Mouse (Mus musculus) left cerebral cortex, postnatal 10 days (tissue): Measurements from ENCODE around the gene Mthfd1. TPM values are rescaled to one million over a fixed set of nuclear protein-coding genes. Genes with fewer than 3 reads are reported as not detected.
A peak's percentile ranks its signal among the peaks of the same experiment; 100 is the strongest.
"Not testable (repeated sequence)": the region's sequence is repeated elsewhere in the genome, so short reads cannot be mapped to it uniquely, and the experiment has no call there.

Experiments used
- DNase-seq, 2 experiments: peaks; one replicate each; pipeline ENCODE4 v3.0.0; 2021 to 2022; ENCODE audit warnings: low spot score in 2 of 2, mixed read lengths in 1 of 2; ENCODE audit errors: extremely low spot score in 1 of 2
- intact Hi-C: fragments of 180-260 bp; cut with DNase I; formaldehyde crosslinking; loops from one replicate; pipeline ENCODE4 v1.15.1; 2025
- total RNA-seq, 2 experiments: library from RNA; stranded (reverse); gene quantifications; 2 replicates each; pipeline ENCODE4 v1.2.3; 2021

Gene Mthfd1
- 10 to 100 TPM; 34.1 to 36.9 TPM for total RNA-seq

DNA sequence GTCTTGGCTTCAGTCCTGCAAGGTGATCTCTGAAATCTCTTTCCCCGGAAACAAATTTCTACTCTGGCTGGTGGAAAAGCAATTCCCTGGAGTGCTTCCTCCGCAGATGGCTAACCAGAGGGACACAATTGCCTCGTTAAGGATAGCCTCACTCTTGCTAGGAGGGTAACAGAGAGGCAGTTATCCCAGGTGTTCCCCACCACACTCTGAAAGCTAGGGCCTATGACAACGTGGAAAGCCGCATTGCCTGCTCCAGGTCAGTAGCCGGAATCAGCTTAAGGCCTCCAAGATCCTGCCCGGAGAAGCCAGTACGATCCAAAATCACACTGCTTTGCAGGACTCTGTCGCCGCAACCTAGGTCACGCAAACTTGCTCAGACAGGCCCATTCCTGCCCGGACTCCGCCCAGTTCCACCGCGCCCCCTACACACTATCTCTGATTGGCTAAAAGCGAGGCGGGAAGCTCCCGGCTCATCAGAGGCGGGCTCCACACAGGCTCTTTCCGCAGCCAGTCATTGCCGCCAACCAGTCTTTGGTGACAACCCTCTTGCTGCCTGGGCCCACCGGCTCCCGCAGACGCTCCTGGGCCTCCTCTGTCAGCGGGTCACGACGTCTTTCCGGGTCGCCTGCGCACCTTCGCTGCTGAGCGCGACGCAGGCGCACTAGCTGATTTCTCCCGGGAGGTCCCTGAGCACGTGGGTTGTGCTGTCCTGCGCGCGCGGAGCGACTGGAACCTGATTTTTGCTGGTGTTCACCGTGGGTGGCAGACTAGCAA lies at the start of gene Mthfd1:
Mthfd1 (plus strand) TSS at position 574 of the 774 bp plus-strand sequence.
- intact Hi-C loops, result no loop called here
- peak; percentile 96 for DNase-seq

DNA sequence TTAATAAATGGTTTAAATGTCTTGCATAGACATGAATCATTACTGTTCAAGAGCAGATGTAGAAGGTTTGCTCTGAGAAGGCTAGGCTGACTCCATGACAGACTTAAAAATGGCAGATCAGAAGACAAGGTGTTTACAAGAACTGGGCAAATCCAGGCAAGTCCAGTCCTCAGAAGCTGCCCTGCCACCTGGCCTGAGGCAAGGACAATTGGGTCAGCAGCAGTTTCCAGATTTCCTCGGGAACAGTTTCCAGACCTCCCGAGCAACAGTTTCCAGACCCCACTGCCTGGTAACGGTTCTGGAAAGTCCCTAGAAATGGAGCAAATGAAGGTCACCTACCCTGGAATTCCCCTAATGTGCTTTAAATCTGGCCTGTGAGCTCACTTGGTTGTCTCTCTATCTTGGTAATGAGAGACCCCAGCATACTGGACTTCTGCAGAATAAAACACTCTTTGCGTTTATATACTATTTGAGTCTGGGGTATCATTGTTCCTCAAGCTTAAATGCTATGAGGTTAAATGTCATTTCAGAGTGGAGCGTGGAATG lies 45.6 kb upstream of the Mthfd1 start:
- DNase-seq, result no peak
- intact Hi-C loops, result no loop called here

DNA sequence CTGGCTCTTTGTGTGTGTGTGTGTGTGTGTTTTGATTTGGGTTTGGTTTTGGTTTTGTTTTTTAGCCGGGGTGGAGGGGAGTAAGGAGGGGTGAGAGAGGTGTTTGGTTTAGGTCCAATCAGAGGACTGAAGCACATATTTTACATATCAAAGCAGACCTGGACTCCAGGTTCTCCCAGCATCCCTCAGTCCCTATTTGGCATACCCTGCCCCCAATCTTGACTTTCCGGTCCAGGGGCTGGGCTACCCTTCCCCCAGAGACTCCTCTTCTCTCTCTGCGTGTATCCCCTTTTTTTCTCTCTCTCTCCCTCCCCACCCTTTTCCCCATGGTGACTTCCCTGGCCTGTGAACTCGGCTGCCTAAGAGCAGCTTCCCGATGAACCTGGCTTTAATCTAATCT lies 40.0 kb upstream of the Mthfd1 start:
- no peak for DNase-seq
- intact Hi-C loops, result no loop called here

DNA sequence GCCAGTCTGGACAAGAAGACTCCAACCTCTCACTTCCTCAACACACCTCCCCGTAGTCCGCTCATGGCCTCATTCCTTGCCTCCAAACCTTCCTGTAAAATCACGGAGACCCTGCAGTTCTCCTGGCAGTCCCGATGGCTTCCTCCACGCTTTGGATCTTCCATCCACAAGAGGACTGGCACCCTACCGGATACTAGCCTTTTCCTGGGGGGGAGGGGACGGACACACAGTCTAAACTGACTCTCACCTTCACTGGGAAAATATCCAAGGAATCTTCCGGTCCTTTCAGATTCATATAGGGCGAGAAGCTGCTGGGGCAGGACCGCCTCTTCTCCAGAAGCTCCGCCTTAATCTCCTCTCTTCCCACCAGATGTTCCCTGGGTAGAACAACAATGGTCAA lies 38.4 kb upstream of the Mthfd1 start:
- DNase-seq, result no peak
- intact Hi-C loops, result no loop called here

DNA sequence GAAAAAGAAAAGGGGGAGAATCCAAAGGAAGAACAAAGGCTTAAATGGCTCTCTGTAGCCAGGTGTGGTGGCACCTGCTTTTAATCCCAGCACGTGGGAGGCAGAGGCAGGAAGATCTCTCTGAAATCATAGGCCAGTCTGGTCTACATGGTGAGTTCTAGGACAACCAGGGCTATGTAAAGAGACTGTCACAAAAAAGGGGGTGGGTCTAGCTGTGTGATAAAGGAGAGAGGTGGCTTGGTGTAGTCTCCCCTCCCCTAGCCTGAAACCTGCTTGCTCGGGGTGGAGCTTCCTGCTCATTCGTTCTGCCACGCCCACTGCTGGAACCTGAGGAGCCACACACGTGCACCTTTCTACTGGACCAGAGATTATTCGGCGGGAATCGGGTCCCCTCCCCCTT lies 33.0 kb upstream of the Mthfd1 start:
- intact Hi-C loops, DNase-seq: not testable (repeated sequence)

DNA sequence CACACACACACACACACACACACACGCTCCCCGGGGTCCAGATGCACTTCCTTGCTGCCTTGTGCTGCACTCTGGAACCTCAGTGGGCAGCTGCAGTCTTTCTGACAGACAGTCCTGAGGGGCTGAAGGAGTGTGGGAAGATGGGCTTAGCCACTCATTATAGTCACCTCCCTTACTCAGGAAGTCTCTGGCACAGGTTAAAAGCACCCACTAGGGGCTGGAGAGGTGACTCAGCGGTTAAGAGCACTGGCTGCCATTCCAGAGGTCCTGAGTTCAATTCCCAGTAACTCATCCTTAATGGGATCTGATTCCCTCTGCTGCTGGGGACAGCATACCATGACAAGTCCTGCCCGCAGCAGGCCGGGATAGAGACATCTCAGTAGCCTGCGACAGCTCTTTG lies 24.5 kb upstream of the Mthfd1 start:
- intact Hi-C loops, result no loop called here

DNA sequence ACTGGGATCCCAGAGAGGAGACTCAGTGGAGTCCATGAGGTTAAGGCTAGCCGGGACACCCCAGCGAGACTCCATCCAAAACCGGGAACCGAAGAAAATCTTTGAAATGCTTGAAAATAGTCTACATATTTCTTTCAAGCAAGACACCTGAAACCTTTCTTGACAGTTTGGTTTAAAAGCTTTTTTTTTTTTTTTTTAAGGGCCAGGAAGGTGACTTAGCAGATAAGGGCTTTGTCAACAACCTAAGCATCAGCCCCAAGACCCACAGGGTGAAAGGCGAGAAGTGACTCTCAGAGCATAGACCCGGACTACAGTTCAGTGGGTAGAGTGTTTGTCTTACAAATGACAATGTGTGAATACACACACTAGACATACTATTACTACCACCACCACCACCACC lies 19.8 kb upstream of the Mthfd1 start:
- intact Hi-C loops, result no loop called here
- no peak for DNase-seq

More for the DNA sequence above, 24.5 kb upstream of the Mthfd1 start:
- no peak for DNase-seq

DNA sequence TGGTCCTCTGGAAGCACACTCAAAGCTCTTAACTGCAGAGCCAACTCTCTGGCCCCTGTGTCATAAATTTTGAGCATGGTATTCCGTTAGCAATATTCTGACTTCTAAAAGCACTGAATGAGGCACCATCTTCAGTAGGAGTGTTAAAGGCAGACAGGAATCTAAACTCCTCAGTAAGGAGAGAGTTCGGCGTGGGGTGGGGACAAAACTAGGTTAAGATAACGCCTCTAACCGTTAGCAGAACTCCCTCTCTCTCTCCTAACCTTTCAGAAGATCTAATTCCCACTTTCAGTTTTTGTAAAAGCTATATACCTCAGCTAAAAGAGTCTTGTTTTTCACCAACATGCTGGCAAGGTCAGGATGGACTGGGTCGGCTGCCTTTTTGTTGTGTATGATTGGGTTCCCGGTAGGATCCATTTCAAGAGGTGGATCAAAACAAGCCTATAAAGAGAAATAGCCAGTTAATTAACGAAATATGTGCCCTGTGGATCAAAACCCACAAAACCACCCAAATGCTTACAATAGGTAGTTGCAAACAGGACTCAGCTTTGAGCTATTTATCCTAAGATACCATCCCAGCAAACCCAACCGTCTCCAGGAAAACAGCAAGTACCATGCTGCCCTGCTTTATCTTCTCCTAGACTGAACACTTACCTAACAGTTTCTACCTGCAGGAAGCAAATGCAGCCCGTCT lies 15.8 kb upstream of the Mthfd1 start:
- no peak for DNase-seq
- intact Hi-C loops, result no loop called here

DNA sequence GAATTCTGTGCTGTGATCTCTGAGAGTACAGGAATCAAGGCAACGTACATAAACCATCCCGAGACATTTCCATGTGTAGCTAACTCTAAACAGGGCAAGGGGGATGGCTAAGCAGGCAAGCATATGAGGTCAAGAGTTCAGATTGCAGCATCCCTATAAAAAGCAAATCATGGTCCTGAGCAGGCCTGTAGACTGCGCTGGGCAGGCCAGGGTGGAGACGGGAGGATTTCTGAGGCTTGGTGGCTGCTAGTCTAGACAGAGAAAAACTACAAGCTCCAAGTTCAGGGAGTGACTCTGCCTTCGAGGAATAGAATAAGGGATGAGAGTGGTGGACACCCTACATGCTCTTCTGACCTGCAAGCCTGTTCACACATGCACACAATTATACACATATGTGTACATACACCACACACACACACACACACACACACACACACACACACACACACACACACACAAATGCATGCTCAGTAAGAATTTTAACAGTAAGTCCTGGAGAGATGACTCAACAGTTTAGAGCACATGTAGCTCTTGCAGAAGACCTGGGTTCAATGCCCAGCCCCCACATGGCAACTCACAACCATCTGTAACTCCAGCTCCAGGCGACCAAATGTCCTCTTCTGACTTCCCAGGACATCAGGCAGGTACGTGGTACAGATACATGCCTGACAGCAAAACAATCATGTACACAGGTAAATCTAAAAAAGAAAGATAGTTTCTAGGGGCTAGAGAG lies 15.1 kb upstream of the Mthfd1 start:
- intact Hi-C loops, result no loop called here
- DNase-seq, result no peak

DNA sequence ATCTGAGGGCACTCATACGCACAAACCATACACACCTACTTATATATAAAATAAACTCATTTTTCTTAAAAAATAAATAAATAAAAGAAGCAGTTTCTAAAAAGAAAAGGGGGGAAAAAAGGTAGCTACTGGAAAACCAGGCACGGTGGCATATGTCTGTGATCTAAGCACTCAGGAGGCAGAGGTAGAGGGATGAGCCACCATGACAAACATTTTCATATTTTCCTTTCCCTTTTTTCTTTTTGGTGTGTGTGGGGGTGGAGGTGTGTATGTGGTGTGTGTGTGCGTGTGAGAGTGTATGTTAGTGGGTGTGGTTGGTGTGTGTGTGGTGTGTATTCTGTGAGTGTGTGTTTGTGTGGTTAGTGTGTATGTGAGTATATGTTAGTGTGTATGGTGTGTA lies 14.4 kb upstream of the Mthfd1 start:
- intact Hi-C loops, result no loop called here
- DNase-seq, result no peak

DNA sequence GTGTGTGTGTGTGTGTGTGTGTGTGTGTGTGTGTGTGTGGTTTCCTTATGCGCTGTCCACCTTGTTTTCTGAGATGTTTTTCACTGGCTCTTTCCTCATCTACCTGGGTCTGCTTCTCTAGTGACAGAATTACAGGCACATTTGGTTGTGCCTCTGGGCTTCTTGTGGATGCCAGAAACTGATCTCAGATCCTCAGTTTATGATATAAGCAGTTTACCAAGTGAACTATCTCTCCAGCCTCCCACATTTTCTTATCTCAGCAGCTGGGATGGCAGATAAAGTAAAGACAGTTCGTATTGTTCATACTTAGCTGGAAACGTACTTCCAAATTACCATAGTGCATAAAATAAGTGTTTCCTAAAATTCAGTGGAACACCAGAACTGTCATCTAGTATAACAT lies 14.0 kb upstream of the Mthfd1 start:
- no peak for DNase-seq
- intact Hi-C loops, result no loop called here

DNA sequence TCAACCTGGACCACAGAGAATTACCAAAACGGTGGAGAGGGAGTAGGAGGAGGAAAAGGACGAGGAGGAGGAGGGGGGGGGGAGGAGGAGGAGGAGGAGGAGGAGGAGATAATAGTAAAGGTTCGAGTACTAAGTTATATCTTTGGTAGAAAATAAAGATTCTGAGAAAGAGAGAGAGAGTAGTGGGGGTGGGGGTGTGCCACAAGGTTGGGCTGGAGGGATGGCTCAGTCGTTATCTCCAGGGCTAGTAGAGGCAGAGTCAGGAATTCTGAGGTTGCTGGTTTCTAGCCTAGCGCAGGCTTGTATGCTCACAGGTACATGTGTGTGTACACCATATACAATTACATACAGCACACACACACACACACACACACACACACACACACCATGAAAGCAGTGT lies 13.3 kb upstream of the Mthfd1 start:
- DNase-seq, result no peak
- intact Hi-C loops, result no loop called here

DNA sequence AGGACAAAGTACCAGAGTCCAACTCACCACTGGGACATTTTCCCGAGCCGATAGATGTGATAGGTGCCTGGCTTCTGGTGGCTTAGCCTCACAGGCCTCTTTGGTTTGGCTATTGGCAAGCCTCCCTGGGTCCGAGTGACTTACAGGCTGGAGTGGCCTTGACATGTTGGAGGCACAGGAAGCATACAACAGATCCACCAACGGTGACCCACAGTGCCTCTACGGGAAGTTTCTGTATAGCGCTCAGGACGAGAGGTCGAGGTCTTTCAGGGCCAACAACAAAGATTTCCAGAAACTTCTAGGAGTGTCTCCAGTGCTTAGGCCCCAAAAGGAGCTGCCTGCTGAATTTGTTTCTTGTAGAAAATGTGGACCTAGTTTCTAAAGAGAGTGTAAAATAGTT lies 10.1 kb upstream of the Mthfd1 start:
- intact Hi-C loops, result no loop called here
- DNase-seq, result no peak

DNA sequence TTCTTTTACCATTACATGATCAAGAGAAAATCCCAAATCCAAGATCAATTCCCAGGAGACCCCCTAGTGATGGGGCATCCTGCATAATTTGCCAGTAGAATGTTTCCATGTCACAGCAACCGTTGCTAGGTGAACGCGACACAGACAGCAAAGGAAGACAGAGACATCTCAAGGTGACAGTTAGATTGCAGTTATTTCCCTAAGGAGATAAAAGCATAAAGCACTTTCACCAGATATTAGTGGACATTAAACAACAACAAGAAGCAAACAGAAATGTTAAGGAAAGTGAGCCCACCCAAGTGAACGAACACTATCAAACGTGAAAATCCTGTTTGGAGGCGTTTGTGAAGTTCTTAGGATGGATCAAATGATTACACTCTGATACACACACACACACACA lies 8.5 kb upstream of the Mthfd1 start, which contains the start of gene Tex21:
Tex21 (minus strand) TSS at position 101 of the 400 bp plus-strand sequence.
- intact Hi-C loops, result no loop called here

DNA sequence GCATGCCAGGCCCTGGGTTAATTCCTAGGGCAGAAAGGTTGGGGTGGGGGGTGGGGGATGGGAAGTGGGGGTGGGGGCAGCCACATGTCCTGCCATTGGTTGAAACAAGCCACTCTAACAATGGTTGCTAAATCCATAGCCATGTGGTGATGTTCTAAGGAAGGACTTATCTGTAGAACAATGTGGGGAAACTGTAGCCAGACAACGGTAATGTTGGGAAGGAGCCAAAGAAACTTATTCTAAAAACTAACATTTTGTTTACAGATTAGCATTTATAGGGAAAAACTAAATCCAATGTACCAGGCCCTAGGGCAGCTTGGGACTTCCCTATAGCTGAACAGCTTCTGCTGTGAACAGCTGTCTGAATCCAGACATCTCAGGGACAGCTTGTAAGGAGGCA lies 2.0 kb upstream of the Mthfd1 start:
- intact Hi-C loops, result no loop called here
- DNase-seq, result no peak

More for the DNA sequence above, 8.5 kb upstream of the Mthfd1 start, which contains the start of gene Tex21:
- no peak for DNase-seq

DNA sequence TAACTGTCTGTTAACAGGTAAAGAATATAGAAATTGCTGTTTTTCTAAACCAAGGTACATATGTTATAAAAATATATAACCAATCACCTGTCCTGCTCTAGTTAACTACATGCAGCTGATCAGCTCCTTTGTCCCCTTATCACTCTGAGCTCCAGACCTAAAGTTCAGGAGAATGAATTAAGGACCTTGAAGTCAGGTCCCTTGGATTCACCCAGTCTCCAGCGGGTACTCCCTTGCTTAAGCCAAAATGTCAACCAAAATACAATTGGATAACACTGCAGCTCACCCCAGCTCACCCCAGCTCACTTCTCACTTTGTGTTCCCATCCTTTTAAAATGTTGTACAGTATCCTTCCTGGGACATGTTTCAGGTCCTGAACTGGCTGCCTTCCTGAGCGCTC lies 1.5 kb upstream of the Mthfd1 start:
- intact Hi-C loops, result no loop called here
- DNase-seq, result no peak

DNA sequence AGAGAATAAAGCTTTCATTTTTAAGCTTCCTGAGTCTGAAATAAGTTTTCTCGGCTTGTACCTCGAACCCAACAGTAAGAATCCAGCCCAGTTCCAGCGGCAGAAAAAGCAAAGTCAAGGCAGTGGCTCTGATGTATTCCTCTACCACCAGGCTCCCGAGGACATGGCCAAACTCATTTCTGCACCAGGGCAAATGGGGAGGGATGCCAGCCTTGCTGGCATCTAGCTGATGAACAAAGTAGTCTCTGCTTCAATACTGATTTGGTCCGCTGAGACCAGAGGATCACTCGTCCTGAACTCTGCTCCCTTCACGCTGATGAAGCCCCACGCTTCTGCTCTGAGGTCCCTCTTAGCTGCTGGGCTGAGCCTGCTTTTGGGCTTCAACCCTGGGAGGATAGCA lies 1.1 kb upstream of the Mthfd1 start:
- intact Hi-C loops, result no loop called here

DNA sequence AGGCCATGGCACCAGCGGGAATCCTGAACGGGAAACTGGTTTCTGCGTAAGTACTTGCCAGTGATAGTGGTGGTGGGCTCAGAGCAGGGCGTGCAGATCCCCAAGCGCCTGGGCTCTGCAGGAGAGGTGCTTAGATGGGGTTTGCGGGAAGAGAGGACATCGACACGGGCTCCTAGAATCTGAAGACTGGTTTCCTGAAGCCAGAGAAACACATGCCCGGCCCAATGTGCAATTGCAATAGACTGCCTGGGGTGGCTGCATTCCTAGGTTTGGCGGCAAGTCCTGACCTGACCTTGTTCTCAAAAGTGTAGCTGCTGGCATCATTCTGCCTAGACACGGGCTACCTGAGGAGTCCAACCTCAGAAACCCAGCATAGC lies 389 bp downstream of the Mthfd1 start:
- DNase-seq, result peak in 1 of 2 experiments; percentile 34
- intact Hi-C loops, result no loop called here

More for the DNA sequence above, 1.1 kb upstream of the Mthfd1 start:
- DNase-seq, result no peak

DNA sequence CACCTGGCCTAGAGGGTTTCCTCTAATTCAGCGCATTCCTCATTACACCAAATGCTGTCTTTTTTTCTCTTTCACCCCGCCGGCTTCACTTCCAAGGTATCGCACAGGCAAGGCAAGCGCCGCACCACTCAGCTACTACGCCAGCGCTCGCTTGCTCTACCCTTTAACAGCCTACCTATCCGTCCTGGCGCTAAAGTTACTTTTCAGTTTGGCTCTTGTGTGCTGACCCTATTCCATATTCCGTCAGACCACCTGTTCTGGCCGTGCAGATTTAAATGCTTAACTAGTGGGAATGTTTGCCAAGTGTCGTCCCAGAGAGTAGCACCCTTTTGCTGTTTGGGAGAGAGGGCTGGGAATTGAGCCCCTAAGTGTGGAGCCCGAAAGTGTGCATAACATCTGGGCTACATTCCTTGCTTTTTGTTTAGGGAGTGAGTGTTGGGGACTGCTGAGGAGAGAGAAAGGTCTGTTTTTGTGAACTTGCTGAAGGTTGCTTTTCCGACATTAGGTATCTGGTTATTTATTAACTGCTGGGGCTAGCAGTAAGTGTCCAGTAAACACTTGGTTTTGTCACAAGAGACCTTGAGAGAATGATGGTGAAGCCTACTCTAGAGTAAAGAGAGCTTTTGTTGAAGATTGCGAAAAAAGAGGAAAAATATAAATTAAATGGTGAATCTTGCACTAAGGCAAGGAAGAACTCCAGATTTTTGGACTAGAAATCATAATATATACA lies 1.2 kb downstream of the Mthfd1 start:
- no peak for DNase-seq
- intact Hi-C loops, result no loop called here
